Mouse (Mus musculus): ENCODE data around the gene Apoc1.

- TF ChIP-seq CTCF (IDR thresholded peaks at IDR 0.05; ENCODE audit: control insufficient read depth, insufficient read depth, insufficient replicate concordance, low read depth, low read length) = no peak
- no peak for TF ChIP-seq POLR2A (IDR thresholded peaks at IDR 0.05; ENCODE audit: control insufficient read depth, low read depth, low read length)
Measured at GRCm38 (mm10) chr7:19726541-19726940, 34.1 kb upstream of the Apoc1 start.

Data from testis, adult 2 months (tissue).